Mouse (Mus musculus) duodenum, adult 2 months (tissue): ENCODE measurements around the gene Nfkb1. TPM values are rescaled to one million over a fixed set of nuclear protein-coding genes. Genes with fewer than 3 reads are reported as not detected.

Experiments
- polyA plus RNA-seq: library from polyadenylated mRNA; depleted of rRNA; stranded (reverse); fragments of >200 nt; gene quantifications from 2 replicates; pipeline ENCODE4 v1.2.3, GENCODE M21; 2012; ENCODE audit warnings: low replicate concordance; rRNA removed

Gene Nfkb1
- 48.3 and 52.6 TPM in 2 replicates for polyA plus RNA-seq

DNA sequence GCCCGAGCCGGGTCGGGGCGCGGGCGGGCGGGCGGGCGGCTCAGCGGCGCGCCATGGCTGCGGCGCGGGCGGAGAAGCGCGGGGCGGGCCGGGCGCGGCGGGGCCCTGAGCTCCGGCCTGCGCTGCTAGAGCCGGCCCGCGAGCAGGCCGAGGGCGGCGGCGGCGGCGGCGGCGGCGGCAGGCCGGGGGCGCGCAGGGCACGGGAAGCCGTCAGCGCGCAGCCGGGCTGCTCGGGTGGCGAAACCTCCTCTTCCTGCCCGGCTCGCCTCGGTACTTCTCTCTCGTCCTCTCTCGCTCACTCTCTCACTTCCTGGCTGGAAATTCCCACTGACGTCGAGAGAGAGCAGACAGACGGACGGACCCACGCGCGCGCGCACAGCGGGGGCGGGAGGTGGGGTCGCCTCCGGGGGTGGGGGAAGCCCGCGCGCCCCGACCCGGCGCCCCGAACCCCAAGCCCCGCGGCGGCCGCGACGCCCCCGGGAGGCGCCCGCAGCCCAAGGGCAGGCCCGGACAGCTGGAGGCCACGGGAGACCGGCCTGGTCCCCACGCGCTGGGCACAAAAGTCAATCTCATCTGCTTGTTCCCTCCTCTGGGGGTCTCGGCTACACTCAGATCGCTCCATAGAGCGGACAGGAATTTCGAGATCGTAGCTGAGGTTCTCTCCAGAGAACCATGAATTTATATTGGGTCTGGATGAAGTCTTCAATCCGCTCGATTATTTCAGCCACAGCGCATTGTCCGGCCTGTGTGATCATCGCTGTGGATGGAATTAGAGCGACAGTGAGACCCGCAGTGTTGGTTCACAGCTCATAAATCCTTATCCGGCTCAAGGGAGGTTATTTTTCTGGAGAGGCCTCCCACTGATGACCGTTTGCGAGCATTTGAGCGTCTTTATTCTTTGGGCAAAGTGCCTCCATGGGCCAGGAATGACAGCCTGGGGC lies at the start of gene Nfkb1:
Gene Nfkb1 (minus strand): TSS at position 357 of the 941 bp plus-strand sequence.

Other genes with a start within 250 kb of the Nfkb1 start
- gene Manba, start 205.9 kb downstream of the Nfkb1 start, polyA plus RNA-seq, result 2.0 and 4.4 TPM in 2 replicates
- gene Slc39a8, start 133.7 kb upstream of the Nfkb1 start, polyA plus RNA-seq, result 2.9 and 3.1 TPM in 2 replicates